Mouse (Mus musculus) heart, postnatal 0 days (tissue): ENCODE data around the gene Myh2. TPM values are rescaled to one million over a fixed set of nuclear protein-coding genes. Genes with fewer than 3 reads are reported as not detected.

Experiments
- ATAC-seq: fragments of 200-750 bp; cut with Nextera tagmentation; 2 replicates; pipeline ENCODE4 v1.8.0; 2017; ENCODE audit warnings: low read depth, moderate number of reproducible peaks, moderate library complexity; ENCODE audit not compliant: insufficient read depth
- DNase-seq: peaks from one replicate; pipeline ENCODE4 v3.0.0-alpha.2; 2016; ENCODE audit warnings: low spot score
- H3K27ac ChIP-seq: fragments of 300-500 bp; sonication (generic); 2 replicates; pipeline ENCODE4 v1.5.1; 2014; ENCODE audit warnings: low read depth, mild to moderate bottlenecking
- H3K27me3 ChIP-seq: fragments of 300-500 bp; sonication (generic); 2 replicates; pipeline ENCODE4 v1.6.1; 2014; ENCODE audit warnings: low read length, mixed read lengths; ENCODE audit not compliant: control insufficient read depth, insufficient read depth
- H3K36me3 ChIP-seq: fragments of 300-500 bp; sonication (generic); replicated peaks from 2 replicates; pipeline ENCODE4 v1.6.1; 2014; ENCODE audit warnings: low read length, mixed read lengths; ENCODE audit not compliant: control insufficient read depth, insufficient read depth
- H3K4me1 ChIP-seq: fragments of 300-500 bp; sonication (generic); 2 replicates; pipeline ENCODE4 v1.6.1; 2014; ENCODE audit warnings: antibody characterized with exemption; ENCODE audit not compliant: control insufficient read depth, insufficient read depth
- H3K4me2 ChIP-seq: fragments of 300-500 bp; sonication (generic); 2 replicates; pipeline ENCODE4 v1.6.1; 2014; ENCODE audit warnings: low read depth, mild to moderate bottlenecking, low read length, moderate library complexity
- H3K4me3 ChIP-seq: fragments of 300-500 bp; sonication (generic); 2 replicates; pipeline ENCODE4 v1.5.1; 2014; ENCODE audit warnings: low read depth, low read length
- H3K9ac ChIP-seq: fragments of 300-500 bp; sonication (generic); replicated peaks from 2 replicates; pipeline ENCODE4 v1.6.1; 2014; ENCODE audit warnings: low read depth, low read length, mixed read lengths
- H3K9me3 ChIP-seq: fragments of 300-500 bp; sonication (generic); replicated peaks from 2 replicates; pipeline ENCODE4 v1.6.1; 2016; ENCODE audit warnings: low read length; ENCODE audit not compliant: control insufficient read depth
- CTCF ChIP-seq: IDR thresholded peaks from 2 replicates; pipeline ENCODE4 v1.5.1; 2016; ENCODE audit warnings: antibody characterized with exemption, control low read depth, low read depth
- EP300 ChIP-seq: IDR thresholded peaks from 2 replicates; pipeline ENCODE4 v1.6.1; 2016; ENCODE audit warnings: antibody characterized with exemption, low read depth
- WGBS: fragments of 180-500 bp; shearing (Covaris S2); extraction: QIAGEN DNeasy Blood & Tissue Kit; methylation state at CpG from one replicate; pipeline ENCODE4 v1.1.7; 2014; 5-methylcytosine and 5-hydroxymethylcytosine counted together
- polyA plus RNA-seq: library from polyadenylated mRNA; unstranded; fragments of >200 nt; fragmentation: Nextera tagmentation; extraction: Ambion mirVana; gene quantifications from 2 replicates; pipeline ENCODE4 v1.2.1, GENCODE M21; 2015
- total RNA-seq: library from RNA; depleted of rRNA; stranded (reverse); fragments of >200 nt; gene quantifications from 2 replicates; pipeline ENCODE4 v1.2.3, GENCODE M21; 2014; ENCODE audit warnings: low replicate concordance

Myh2 gene
- total and polyA plus RNA-seq, 2 experiments from 2014 or later, result 0.08 TPM; not detected in 1

GRCm38 (mm10) chr11:67148286-67149012, 22.4 kb upstream of the Myh2 start:
- Histone ChIP-seq H3K4me2 (no peak overlapping the region), H3K9ac (no peak overlapping the region), H3K9me3 (no peaks in the 10 kb centered on the region), H3K27me3 (no peaks in the 10 kb centered on the region), H3K27ac (no peak overlapping the region), H3K4me3 (no peak overlapping the region), H3K4me1 (no peaks in the 10 kb centered on the region), H3K36me3 (no peaks in the 10 kb centered on the region)
- TF ChIP-seq EP300 (no peak), CTCF (no peak)
- 76% methylated on average over 4 of the region's 4 CpGs for WGBS
- ATAC-seq (no peak), DNase-seq (no peak)

- no peak overlapping the region for H3K4me3 ChIP-seq
- no peak for TF ChIP-seq EP300
- no peak for TF ChIP-seq CTCF
Observed at GRCm38 (mm10) chr11:67150237-67150636, 20.6 kb upstream of the Myh2 start.

GRCm38 (mm10) chr11:67151159-67151558, 19.7 kb upstream of the Myh2 start:
- WGBS, result 80% methylated on average over 3 of the region's 3 CpGs

More at GRCm38 (mm10) chr11:67150237-67150636, 20.6 kb upstream of the Myh2 start:
- Histone ChIP-seq H3K36me3 (no peaks in the 10 kb centered on the region), H3K4me2 (no peak overlapping the region), H3K9ac (no peak overlapping the region), H3K4me1 (no peaks in the 10 kb centered on the region), H3K27ac (no peak overlapping the region), H3K27me3 (no peaks in the 10 kb centered on the region), H3K9me3 (no peaks in the 10 kb centered on the region)
- ATAC-seq (no peak), DNase-seq (no peak)
- WGBS, result 90% methylated on average over 2 of the region's 2 CpGs

GRCm38 (mm10) chr11:67151651-67152630, 18.9 kb upstream of the Myh2 start:
- H3K27me3 ChIP-seq, result no peaks in the 10 kb centered on the region
- 77% methylated on average over 16 of the region's 16 CpGs for WGBS
- H3K27ac ChIP-seq, result no peak overlapping the region
- no peaks in the 10 kb centered on the region for H3K9me3 ChIP-seq
- H3K4me3 ChIP-seq, result no peak overlapping the region
- no peaks in the 10 kb centered on the region for H3K4me1 ChIP-seq
- no peak for TF ChIP-seq EP300
- TF ChIP-seq CTCF, result no peak
- H3K4me2 ChIP-seq, result no peak overlapping the region
- H3K36me3 ChIP-seq, result no peaks in the 10 kb centered on the region
- H3K9ac ChIP-seq, result no peak overlapping the region
- no peak for DNase-seq
- no peak for ATAC-seq

More at GRCm38 (mm10) chr11:67151159-67151558, 19.7 kb upstream of the Myh2 start:
- H3K9me3 ChIP-seq, result no peaks in the 10 kb centered on the region
- no peaks in the 10 kb centered on the region for H3K36me3 ChIP-seq
- no peak overlapping the region for H3K4me3 ChIP-seq
- no peaks in the 10 kb centered on the region for H3K4me1 ChIP-seq
- ATAC-seq (no peak), DNase-seq (no peak)
- TF ChIP-seq CTCF (no peak), EP300 (no peak)
- no peak overlapping the region for H3K4me2 ChIP-seq
- H3K9ac ChIP-seq, result no peak overlapping the region
- H3K27ac ChIP-seq, result no peak overlapping the region
- H3K27me3 ChIP-seq, result no peaks in the 10 kb centered on the region

- Histone ChIP-seq H3K4me1 (no peaks in the 10 kb centered on the region), H3K27me3 (no peaks in the 10 kb centered on the region), H3K36me3 (no peaks in the 10 kb centered on the region), H3K9me3 (no peaks in the 10 kb centered on the region), H3K9ac (no peak overlapping the region), H3K4me2 (no peak overlapping the region), H3K4me3 (no peak overlapping the region), H3K27ac (no peak overlapping the region)
- TF ChIP-seq CTCF (no peak), EP300 (no peak)
- 12% methylated on average over 1 of the region's 1 CpGs for WGBS
- DNase-seq (no peak), ATAC-seq (no peak)
Observed at GRCm38 (mm10) chr11:67153123-67153522, 17.7 kb upstream of the Myh2 start.
